Mouse (Mus musculus): ENCODE data around the gene Chd1l. TPM values are rescaled to one million over a fixed set of nuclear protein-coding genes. Genes with fewer than 3 reads are reported as not detected.

Gene Chd1l
- polyA plus RNA-seq, 1 experiment from 2014 or later: 15.8 TPM

- peak; percentile 96 for ATAC-seq (ENCODE audit: insufficient read depth, low FRiP score)
- H3K9ac ChIP-seq (ENCODE audit: low read length): peak within 1 kb of the TSS; percentile 59
- H3K27ac ChIP-seq (ENCODE audit: low read length): peak within 1 kb of the TSS; percentile 43
- 2% methylated on average over 18 of the region's 18 CpGs for WGBS
- H3K36me3 ChIP-seq (ENCODE audit: control insufficient read depth, insufficient read depth, low read length): no peaks in the 10 kb centered on the region
- H3K4me1 ChIP-seq (ENCODE audit: control insufficient read depth, insufficient read depth, low read length): no peaks in the 10 kb centered on the region; the same call in 1 of the 2 replicates
- H3K9me3 ChIP-seq (replicated peaks; ENCODE audit: control insufficient read depth, low read length): no peaks in the 10 kb centered on the region
- H3K4me2 ChIP-seq (ENCODE audit: low read depth, low read length): peak within 1 kb of the TSS; percentile 69
- no peaks in the 10 kb centered on the region for H3K27me3 ChIP-seq (ENCODE audit: control insufficient read depth, insufficient read depth, low read length)
- H3K4me3 ChIP-seq (replicated peaks; ENCODE audit: low read length): peak within 1 kb of the TSS; percentile 49
These were observed 18.5 kb upstream of the Chd1l start, which contains the start of gene Fmo5 for GRCm38 (mm10) chr3:97628391-97629001. Gene Fmo5 (plus strand): TSS chr3:97628804.

- H3K36me3 ChIP-seq (ENCODE audit: control insufficient read depth, insufficient read depth, low read length): no peaks in the 10 kb centered on the region
- H3K27me3 ChIP-seq (ENCODE audit: control insufficient read depth, insufficient read depth, low read length): no peaks in the 10 kb centered on the region
- H3K4me2 ChIP-seq (ENCODE audit: low read depth, low read length): peak overlapping the region; percentile 69
- H3K9ac ChIP-seq (ENCODE audit: low read length): peak overlapping the region; percentile 59; the same call in 1 of the 2 replicates
- peak; percentile 39; the same call in 1 of the 2 replicates for ATAC-seq (ENCODE audit: insufficient read depth, low FRiP score)
- WGBS: 52% methylated on average over 7 of the region's 7 CpGs
- H3K4me3 ChIP-seq (replicated peaks; ENCODE audit: low read length): peak overlapping the region; percentile 49; the same call in 1 of the 2 replicates
- no peaks in the 10 kb centered on the region for H3K9me3 ChIP-seq (replicated peaks; ENCODE audit: control insufficient read depth, low read length)
- H3K4me1 ChIP-seq (ENCODE audit: control insufficient read depth, insufficient read depth, low read length): no peaks in the 10 kb centered on the region; the same call in 1 of the 2 replicates
- H3K27ac ChIP-seq (ENCODE audit: low read length): no peak overlapping the region
These were observed 17.9 kb upstream of the Chd1l start for GRCm38 (mm10) chr3:97627893-97628292.

GRCm38 (mm10) chr3:97624611-97625010 is 14.6 kb upstream of the Chd1l start:
- Histone ChIP-seq H3K4me2 (ENCODE audit: low read depth, low read length) (no peak overlapping the region), H3K36me3 (ENCODE audit: control insufficient read depth, insufficient read depth, low read length) (no peaks in the 10 kb centered on the region), H3K9me3 (replicated peaks; ENCODE audit: control insufficient read depth, low read length) (no peaks in the 10 kb centered on the region), H3K4me1 (ENCODE audit: control insufficient read depth, insufficient read depth, low read length) (no peaks in the 10 kb centered on the region; the same call in 1 of the 2 replicates), H3K4me3 (replicated peaks; ENCODE audit: low read length) (no peak overlapping the region), H3K9ac (ENCODE audit: low read length) (no peak overlapping the region), H3K27ac (ENCODE audit: low read length) (no peak overlapping the region), H3K27me3 (ENCODE audit: control insufficient read depth, insufficient read depth, low read length) (no peaks in the 10 kb centered on the region)
- no peak for ATAC-seq (ENCODE audit: insufficient read depth, low FRiP score)
- 34% methylated on average over 2 of the region's 2 CpGs for WGBS

GRCm38 (mm10) chr3:97620657-97621056 is 10.7 kb upstream of the Chd1l start:
- Histone ChIP-seq H3K9ac (ENCODE audit: low read length) (no peak overlapping the region), H3K27me3 (ENCODE audit: control insufficient read depth, insufficient read depth, low read length) (no peaks in the 10 kb centered on the region), H3K9me3 (replicated peaks; ENCODE audit: control insufficient read depth, low read length) (no peaks in the 10 kb centered on the region), H3K4me1 (ENCODE audit: control insufficient read depth, insufficient read depth, low read length) (no peaks in the 10 kb centered on the region), H3K4me3 (replicated peaks; ENCODE audit: low read length) (no peak overlapping the region), H3K4me2 (ENCODE audit: low read depth, low read length) (no peak overlapping the region), H3K27ac (ENCODE audit: low read length) (no peak overlapping the region), H3K36me3 (ENCODE audit: control insufficient read depth, insufficient read depth, low read length) (no peaks in the 10 kb centered on the region)
- 88% methylated on average over 4 of the region's 4 CpGs for WGBS
- no peak for ATAC-seq (ENCODE audit: insufficient read depth, low FRiP score)

- H3K36me3 ChIP-seq (ENCODE audit: control insufficient read depth, insufficient read depth, low read length): no peaks in the 10 kb centered on the region
- ATAC-seq (ENCODE audit: insufficient read depth, low FRiP score): peak; percentile 69; the same call in 1 of the 2 replicates
- no peak overlapping the region for H3K27ac ChIP-seq (ENCODE audit: low read length)
- H3K9me3 ChIP-seq (replicated peaks; ENCODE audit: control insufficient read depth, low read length): no peaks in the 10 kb centered on the region
- no peak overlapping the region for H3K4me3 ChIP-seq (replicated peaks; ENCODE audit: low read length)
- H3K9ac ChIP-seq (ENCODE audit: low read length): no peak overlapping the region
- no peak overlapping the region for H3K4me2 ChIP-seq (ENCODE audit: low read depth, low read length)
- WGBS: 55% methylated on average over 8 of the region's 8 CpGs
- H3K27me3 ChIP-seq (ENCODE audit: control insufficient read depth, insufficient read depth, low read length): no peaks in the 10 kb centered on the region
- H3K4me1 ChIP-seq (ENCODE audit: control insufficient read depth, insufficient read depth, low read length): no peaks in the 10 kb centered on the region; the same call in 1 of the 2 replicates
These were observed 7.9 kb upstream of the Chd1l start for GRCm38 (mm10) chr3:97617899-97618298.

- Histone ChIP-seq H3K36me3 (ENCODE audit: control insufficient read depth, insufficient read depth, low read length) (no peaks in the 10 kb centered on the region), H3K4me3 (replicated peaks; ENCODE audit: low read length) (no peak overlapping the region), H3K4me1 (ENCODE audit: control insufficient read depth, insufficient read depth, low read length) (no peaks in the 10 kb centered on the region; the same call in 1 of the 2 replicates), H3K27ac (ENCODE audit: low read length) (no peak overlapping the region), H3K4me2 (ENCODE audit: low read depth, low read length) (no peak overlapping the region), H3K9me3 (replicated peaks; ENCODE audit: control insufficient read depth, low read length) (no peaks in the 10 kb centered on the region), H3K9ac (ENCODE audit: low read length) (no peak overlapping the region), H3K27me3 (ENCODE audit: control insufficient read depth, insufficient read depth, low read length) (no peaks in the 10 kb centered on the region)
- WGBS: 90% methylated on average over 18 of the region's 19 CpGs
- ATAC-seq (ENCODE audit: insufficient read depth, low FRiP score): no peak
These were observed 7.3 kb upstream of the Chd1l start for GRCm38 (mm10) chr3:97617091-97617825.

GRCm38 (mm10) chr3:97615933-97616332 is 5.9 kb upstream of the Chd1l start:
- Histone ChIP-seq H3K4me1 (ENCODE audit: control insufficient read depth, insufficient read depth, low read length) (no peaks in the 10 kb centered on the region; the same call in 1 of the 2 replicates), H3K36me3 (ENCODE audit: control insufficient read depth, insufficient read depth, low read length) (no peaks in the 10 kb centered on the region), H3K27me3 (ENCODE audit: control insufficient read depth, insufficient read depth, low read length) (no peaks in the 10 kb centered on the region), H3K9ac (ENCODE audit: low read length) (no peak overlapping the region), H3K4me2 (ENCODE audit: low read depth, low read length) (no peak overlapping the region), H3K4me3 (replicated peaks; ENCODE audit: low read length) (no peak overlapping the region), H3K27ac (ENCODE audit: low read length) (no peak overlapping the region), H3K9me3 (replicated peaks; ENCODE audit: control insufficient read depth, low read length) (no peaks in the 10 kb centered on the region)
- no peak for ATAC-seq (ENCODE audit: insufficient read depth, low FRiP score)
- WGBS: 84% methylated on average over 4 of the region's 4 CpGs

GRCm38 (mm10) chr3:97615154-97615553 is 5.2 kb upstream of the Chd1l start:
- Histone ChIP-seq H3K4me1 (ENCODE audit: control insufficient read depth, insufficient read depth, low read length) (no peaks in the 10 kb centered on the region; the same call in 1 of the 2 replicates), H3K4me2 (ENCODE audit: low read depth, low read length) (no peak overlapping the region), H3K36me3 (ENCODE audit: control insufficient read depth, insufficient read depth, low read length) (no peaks in the 10 kb centered on the region), H3K9ac (ENCODE audit: low read length) (no peak overlapping the region), H3K27me3 (ENCODE audit: control insufficient read depth, insufficient read depth, low read length) (no peaks in the 10 kb centered on the region), H3K4me3 (replicated peaks; ENCODE audit: low read length) (no peak overlapping the region), H3K27ac (ENCODE audit: low read length) (no peak overlapping the region), H3K9me3 (replicated peaks; ENCODE audit: control insufficient read depth, low read length) (no peaks in the 10 kb centered on the region)
- ATAC-seq (ENCODE audit: insufficient read depth, low FRiP score): peak; percentile 68; the same call in 1 of the 2 replicates
- 12% methylated on average over 1 of the region's 1 CpGs for WGBS

- Histone ChIP-seq H3K4me3 (replicated peaks; ENCODE audit: low read length) (no peak overlapping the region), H3K36me3 (ENCODE audit: control insufficient read depth, insufficient read depth, low read length) (no peaks in the 10 kb centered on the region), H3K9ac (ENCODE audit: low read length) (no peak overlapping the region), H3K9me3 (replicated peaks; ENCODE audit: control insufficient read depth, low read length) (no peaks in the 10 kb centered on the region), H3K27ac (ENCODE audit: low read length) (no peak overlapping the region), H3K27me3 (ENCODE audit: control insufficient read depth, insufficient read depth, low read length) (no peaks in the 10 kb centered on the region), H3K4me2 (ENCODE audit: low read depth, low read length) (no peak overlapping the region), H3K4me1 (ENCODE audit: control insufficient read depth, insufficient read depth, low read length) (peaks cover 3% of the 10 kb centered on the region)
- 81% methylated on average over 6 of the region's 6 CpGs for WGBS
- ATAC-seq (ENCODE audit: insufficient read depth, low FRiP score): no peak
These were observed 1.0 kb upstream of the Chd1l start for GRCm38 (mm10) chr3:97611021-97611420.
